Mouse (Mus musculus): ENCODE results near the gene Edc3.

Edc3 gene

DNA sequence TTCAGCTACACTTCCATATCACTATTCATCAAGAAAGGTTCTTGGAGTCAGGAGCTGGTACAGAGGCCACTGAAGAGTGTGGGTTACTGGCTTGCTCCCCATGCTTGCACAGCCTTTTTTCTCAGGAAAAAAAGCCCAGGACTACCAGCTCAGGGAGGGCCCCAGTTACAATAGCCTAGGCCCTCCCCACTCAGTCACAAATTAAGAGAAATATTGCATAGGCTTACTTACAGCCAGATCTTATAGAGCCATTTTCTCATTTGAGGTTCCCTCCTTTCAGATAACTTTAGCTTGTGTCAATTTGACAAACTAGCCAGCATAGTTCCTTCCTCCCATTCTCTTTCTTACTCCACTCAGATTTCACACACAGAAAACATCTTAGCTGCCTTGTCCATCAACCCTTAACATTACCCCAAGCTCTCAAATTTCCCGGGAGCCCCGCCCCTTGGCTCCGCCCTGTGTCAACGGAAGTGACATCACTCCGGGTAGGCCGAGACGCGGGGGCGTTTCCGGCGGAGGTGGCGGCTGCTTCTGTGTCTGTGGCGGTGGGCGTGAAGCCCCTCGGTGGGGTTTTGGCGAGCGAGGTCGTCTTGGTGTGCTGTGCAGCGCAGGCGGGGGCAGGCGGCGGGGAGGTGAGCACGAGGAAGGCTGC lies at the start of gene Edc3:
Edc3 (plus strand) TSS at position 473 of the 652 bp plus-strand sequence.
- DNase-seq (ENCODE audit: extremely low read depth, insufficient read length, low spot score): peak; percentile 82

DNA sequence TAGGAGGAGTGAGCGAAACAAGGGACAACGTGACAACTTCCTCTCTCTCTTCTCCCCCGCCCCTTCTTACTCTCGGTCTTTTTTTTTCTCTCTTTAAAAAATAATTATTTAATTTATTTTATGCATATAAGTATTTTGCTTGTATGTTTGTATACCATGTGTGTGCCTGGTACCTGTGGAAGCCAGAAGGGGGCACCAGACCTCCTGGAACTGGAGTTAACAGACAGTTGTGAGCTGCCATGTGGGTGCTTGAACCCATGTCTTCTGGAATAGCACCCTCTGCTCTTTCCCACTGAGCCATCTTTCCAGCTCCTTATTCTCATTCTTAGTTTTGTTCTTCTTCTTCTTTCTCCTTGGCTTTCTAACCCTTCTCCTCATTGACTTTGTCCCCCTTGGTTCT lies 49.4 kb upstream of the Edc3 start:
- DNase-seq (ENCODE audit: extremely low read depth, insufficient read length, low spot score): no peak

- DNase-seq (ENCODE audit: extremely low read depth, insufficient read length, low spot score): peak; percentile 35
These were observed 48.6 kb upstream of the Edc3 start for GRCm38 (mm10) chr9:57659774-57660173.

DNA sequence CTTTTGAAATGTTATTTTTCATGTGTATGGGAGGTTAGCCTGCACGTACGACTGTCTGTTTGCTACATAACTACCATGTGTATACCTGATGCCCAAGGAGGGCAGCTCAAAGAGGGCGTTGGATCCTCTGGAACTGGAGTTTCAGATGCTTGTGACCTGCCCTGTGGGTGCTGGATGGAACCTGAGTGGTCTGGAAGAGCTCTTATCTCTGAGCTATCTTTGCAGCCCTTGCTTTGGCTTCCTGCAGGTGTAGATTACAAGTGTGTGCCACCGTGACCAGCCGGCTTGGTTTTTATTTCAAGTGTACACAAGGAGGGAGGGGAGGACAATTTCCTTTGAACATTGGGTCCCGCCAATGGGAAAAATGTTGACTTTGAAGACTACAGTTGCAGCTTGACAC lies 47.8 kb upstream of the Edc3 start:
- DNase-seq (ENCODE audit: extremely low read depth, insufficient read length, low spot score): no peak

- no peak for DNase-seq (ENCODE audit: extremely low read depth, insufficient read length, low spot score)
These were observed 46.8 kb upstream of the Edc3 start for GRCm38 (mm10) chr9:57661552-57661951.

GRCm38 (mm10) chr9:57664616-57665015 lies 43.7 kb upstream of the Edc3 start:
- DNase-seq (ENCODE audit: extremely low read depth, insufficient read length, low spot score): no peak

DNA sequence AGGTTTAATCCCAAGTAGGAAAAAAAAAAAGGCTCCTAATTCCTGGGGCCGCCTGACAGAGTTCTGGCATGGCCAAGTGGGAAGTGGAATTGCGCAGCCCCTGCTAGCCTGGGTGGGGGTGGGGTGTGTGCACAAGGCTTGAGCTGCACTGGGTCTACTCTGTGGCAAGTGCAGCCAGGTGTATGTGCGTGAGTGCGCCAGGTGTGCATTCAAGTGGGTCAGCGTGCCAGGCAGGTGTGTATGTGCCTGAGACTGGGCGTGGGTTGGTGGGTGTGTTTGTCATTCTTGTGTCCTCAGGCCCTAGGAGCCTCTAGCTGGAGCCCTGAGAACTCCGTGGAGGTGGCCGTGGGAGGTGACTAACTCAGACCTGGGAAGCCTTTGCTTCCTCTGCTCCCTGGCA lies 41.8 kb upstream of the Edc3 start:
- no peak for DNase-seq (ENCODE audit: extremely low read depth, insufficient read length, low spot score)

DNA sequence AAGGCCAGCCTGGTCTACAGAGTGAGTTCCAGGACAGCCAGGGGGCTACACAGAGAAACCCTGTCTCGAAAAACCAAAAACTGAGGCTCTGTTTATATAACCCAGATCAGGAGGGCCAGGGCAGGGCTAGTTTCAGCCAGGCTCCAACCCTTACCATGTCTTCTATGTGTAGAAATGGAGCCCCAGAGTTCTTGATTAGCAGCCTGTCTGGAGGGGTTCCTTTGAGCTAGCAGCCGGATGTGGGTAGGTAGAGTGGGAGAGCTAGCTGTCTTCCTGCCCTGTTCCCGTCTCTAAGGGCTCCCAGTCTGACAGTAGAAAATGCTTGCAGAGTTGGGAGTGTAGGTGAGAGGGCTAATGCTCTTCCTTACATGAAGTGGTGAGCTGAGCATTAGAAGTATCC lies 41.2 kb upstream of the Edc3 start:
- no peak for DNase-seq (ENCODE audit: extremely low read depth, insufficient read length, low spot score)

GRCm38 (mm10) chr9:57667817-57668216 lies 40.5 kb upstream of the Edc3 start:
- DNase-seq (ENCODE audit: extremely low read depth, insufficient read length, low spot score): no peak

GRCm38 (mm10) chr9:57668277-57668676 lies 40.1 kb upstream of the Edc3 start:
- no peak for DNase-seq (ENCODE audit: extremely low read depth, insufficient read length, low spot score)

GRCm38 (mm10) chr9:57669566-57669965 lies 38.8 kb upstream of the Edc3 start:
- no peak for DNase-seq (ENCODE audit: extremely low read depth, insufficient read length, low spot score)

GRCm38 (mm10) chr9:57671037-57671436 lies 37.3 kb upstream of the Edc3 start:
- no peak for DNase-seq (ENCODE audit: extremely low read depth, insufficient read length, low spot score)

GRCm38 (mm10) chr9:57671500-57671899 lies 36.8 kb upstream of the Edc3 start:
- no peak for DNase-seq (ENCODE audit: extremely low read depth, insufficient read length, low spot score)

DNA sequence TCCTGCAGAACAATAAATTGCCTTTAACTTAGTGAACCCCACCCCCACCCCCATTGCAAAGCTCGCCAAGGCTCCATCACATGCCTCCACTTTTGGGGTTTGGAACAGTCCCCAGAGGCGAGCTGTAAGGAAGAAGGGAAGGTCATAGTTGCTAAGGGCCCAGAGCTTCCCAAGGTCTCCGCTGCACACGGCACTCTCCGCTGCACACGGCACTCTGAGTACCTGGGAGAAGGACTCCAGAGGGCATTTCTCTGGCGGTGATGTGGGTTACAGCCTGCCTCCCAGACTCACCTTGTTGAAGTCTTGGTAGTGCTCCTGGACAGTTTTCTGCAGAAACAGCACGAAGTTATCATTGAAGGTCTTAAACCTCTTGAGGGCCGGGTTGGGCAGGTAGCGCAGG lies 26.9 kb upstream of the Edc3 start:
- DNase-seq (ENCODE audit: extremely low read depth, insufficient read length, low spot score): no peak

GRCm38 (mm10) chr9:57683520-57683919 lies 24.8 kb upstream of the Edc3 start, which contains the start of gene Cyp1a2:
Gene Cyp1a2 (minus strand): TSS chr9:57683703.
- no peak for DNase-seq (ENCODE audit: extremely low read depth, insufficient read length, low spot score)

DNA sequence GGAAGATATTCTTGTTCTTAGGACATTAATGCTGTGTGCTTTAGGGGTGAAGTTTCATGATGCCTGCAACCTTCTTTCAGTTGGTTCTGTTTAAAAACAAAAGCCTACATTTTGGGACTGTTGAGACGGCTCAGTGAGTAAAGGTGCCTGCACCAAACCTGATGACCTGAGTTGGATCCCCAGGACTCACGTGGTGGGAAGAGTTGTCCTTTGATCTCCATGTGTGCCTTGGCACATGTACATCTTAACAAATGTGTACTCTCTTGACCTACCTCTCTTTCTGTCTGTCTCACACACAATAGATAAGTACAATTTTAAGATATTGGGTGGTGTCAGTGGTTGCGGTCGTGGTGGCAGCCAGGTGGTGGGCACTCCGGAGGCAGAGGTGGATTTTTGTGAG lies 22.3 kb upstream of the Edc3 start:
- DNase-seq (ENCODE audit: extremely low read depth, insufficient read length, low spot score): no peak

- no peak for DNase-seq (ENCODE audit: extremely low read depth, insufficient read length, low spot score)
These were observed 20.6 kb upstream of the Edc3 start, which contains the start of gene Cyp1a1 for GRCm38 (mm10) chr9:57687751-57688150. Gene Cyp1a1 (plus strand): TSS chr9:57687928.

DNA sequence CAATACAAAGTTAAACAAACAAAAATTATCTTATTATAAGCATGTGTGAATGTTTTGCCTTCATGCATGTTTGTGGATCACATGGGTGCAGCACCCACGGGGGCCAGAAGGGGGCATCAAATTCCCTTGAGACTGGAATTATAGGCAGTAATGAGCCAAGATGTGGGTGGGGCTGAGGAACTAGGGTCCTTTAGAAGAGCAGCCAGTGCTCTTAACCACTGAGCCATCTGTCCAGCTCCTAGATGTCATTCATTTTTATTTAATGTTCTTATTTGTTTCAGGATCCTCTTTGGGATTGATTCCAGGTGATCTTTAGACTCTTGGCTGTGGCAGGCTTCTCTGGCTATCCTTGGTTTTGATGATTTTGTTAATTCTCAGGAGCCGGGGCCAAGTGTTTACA lies 20.2 kb upstream of the Edc3 start:
- no peak for DNase-seq (ENCODE audit: extremely low read depth, insufficient read length, low spot score)

GRCm38 (mm10) chr9:57688606-57689005 lies 19.7 kb upstream of the Edc3 start:
- no peak for DNase-seq (ENCODE audit: extremely low read depth, insufficient read length, low spot score)

- DNase-seq (ENCODE audit: extremely low read depth, insufficient read length, low spot score): no peak
These were observed 14.2 kb upstream of the Edc3 start for GRCm38 (mm10) chr9:57694108-57694507.

- DNase-seq (ENCODE audit: extremely low read depth, insufficient read length, low spot score): no peak
These were observed 11.7 kb upstream of the Edc3 start for GRCm38 (mm10) chr9:57696380-57697285.

- DNase-seq (ENCODE audit: extremely low read depth, insufficient read length, low spot score): no peak
These were observed 11.0 kb upstream of the Edc3 start for GRCm38 (mm10) chr9:57697380-57697779.
